Mouse (Mus musculus): ENCODE results near the gene Mreg. TPM values are rescaled to one million over a fixed set of nuclear protein-coding genes. Genes with fewer than 3 reads are reported as not detected.

Gene Mreg
- 34.6 and 37.7 TPM in 2 replicates for polyA plus RNA-seq (2015; fragmentation: Nextera tagmentation; extraction: Ambion mirVana)

DNA sequence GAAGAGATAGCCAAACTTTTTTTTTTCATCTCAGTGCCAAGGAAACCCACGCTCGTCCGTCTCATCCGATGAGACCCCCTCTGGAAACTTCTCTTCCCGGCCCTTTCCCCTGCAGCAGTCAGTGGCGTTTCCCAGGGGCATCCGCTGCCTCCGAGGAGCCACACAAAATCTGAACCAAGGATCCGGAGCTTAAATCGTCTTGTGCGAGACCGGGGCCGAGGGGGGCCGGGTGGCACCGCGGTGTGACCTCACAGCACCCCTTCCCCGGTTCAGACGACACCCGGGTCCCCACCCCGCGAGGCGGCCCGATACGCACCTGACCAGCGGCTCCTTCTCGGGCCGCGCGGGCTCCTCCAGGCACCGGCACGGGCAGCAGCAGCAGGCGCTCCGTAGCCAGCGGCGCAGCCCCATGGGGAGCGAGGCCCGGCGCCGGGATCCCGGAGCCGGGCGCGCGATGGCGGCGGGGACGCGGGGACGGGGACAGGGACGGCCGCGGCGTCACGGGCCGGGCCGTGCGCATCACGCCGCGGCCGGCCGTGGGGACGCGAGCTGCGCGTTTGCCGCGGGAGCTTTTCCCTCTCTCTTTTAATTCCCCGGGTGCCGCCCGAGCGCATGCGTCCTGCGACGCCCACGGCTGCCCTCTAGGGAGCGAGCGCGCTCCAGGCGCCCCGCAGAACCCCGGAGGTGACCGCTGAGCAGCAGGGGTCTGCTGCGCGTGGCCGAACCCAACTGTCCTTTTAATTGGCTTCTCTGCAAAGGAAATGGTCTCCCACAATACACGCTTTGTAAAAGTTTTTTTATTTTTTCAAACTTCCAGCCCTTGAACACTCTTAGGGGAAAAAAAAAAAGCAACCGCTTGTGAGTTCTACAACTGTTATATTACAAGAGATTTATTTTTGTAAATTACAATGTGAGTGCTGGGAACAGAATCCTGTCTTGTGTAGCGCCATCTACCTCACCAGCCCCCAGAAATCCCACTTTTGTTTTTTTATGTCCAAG, at the start of gene Mreg:
TSS of gene Mreg (minus strand) at position 607 of the 999 bp plus-strand sequence.
- peak within 1 kb of the TSS; percentile 78 for H3K4me3 ChIP-seq (ENCODE audit: low read depth, low read length)
- ATAC-seq (ENCODE audit: low FRiP score, low TSS enrichment) (peak; percentile 71), DNase-seq (ENCODE audit: low spot score) (peak; percentile 75)
- H3K4me1 ChIP-seq (replicated peaks; ENCODE audit: control insufficient read depth, insufficient read depth): no peaks in the 10 kb centered on the region
- under 1% methylated on average over 79 of the region's 89 CpGs for WGBS
- no peaks in the 10 kb centered on the region for H3K9me3 ChIP-seq (ENCODE audit: control insufficient read depth, low read length)
- peak within 1 kb of the TSS; percentile 53 for H3K27ac ChIP-seq (replicated peaks)
- H3K36me3 ChIP-seq (ENCODE audit: control insufficient read depth, insufficient read depth, low read length): no peaks in the 10 kb centered on the region
- peak within 1 kb of the TSS; percentile 89 for H3K4me2 ChIP-seq (replicated peaks; ENCODE audit: low read depth)
- peak within 1 kb of the TSS; percentile 76 for H3K9ac ChIP-seq (ENCODE audit: low read length)
- H3K27me3 ChIP-seq (ENCODE audit: control insufficient read depth, insufficient read depth, low read length): no peaks in the 10 kb centered on the region
- no peak for TF ChIP-seq EP300 (optimal IDR thresholded peaks at IDR 0.05)
- peak; percentile 63 for TF ChIP-seq CTCF (IDR thresholded peaks at IDR 0.05; ENCODE audit: low read depth)

DNA sequence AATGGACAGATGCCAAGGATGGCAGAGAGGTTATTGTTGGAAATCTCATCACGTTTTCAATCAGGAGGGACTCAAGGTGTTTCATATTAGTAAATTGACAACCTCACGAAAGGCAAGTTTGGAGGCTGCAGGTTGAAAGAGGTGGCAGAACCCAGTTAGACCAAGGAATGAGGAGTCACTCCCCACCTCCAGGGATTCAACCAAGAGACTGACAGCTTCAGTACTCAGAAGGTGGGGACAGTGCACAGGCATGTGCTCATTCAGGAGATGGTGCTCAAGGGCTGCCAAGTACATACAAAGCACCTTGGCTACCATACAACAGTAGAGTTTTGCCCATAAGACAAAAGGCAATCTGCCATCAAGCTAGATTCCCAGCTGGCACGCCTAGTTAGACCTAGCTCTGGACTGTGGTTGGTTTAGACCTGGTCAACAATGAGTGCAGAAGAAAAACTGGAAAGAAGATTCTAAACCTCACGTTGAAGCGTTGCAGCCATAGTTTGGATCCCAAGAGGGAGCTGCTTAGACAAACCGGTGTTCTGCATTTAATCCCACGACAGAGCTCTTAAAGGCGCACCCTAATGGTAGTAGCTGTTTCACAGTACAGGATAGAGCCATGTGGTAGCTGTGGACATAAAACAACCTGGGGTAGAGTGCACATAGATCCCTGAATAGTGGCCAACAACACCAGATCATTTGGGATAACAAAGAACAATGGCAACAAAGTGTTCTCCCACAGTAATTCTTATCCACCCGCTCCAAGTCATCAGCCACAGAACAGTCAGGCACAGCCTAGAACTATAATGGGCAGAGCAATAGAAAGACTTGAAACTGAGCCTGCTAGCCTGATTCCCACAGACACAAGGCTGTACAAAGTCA, 44.5 kb upstream of the Mreg start:
- 0 out of 2 replicates have a peak, but pooled peaks cover 4% of the 10 kb centered on the region for H3K4me1 ChIP-seq (replicated peaks; ENCODE audit: control insufficient read depth, insufficient read depth)
- ATAC-seq (ENCODE audit: low FRiP score, low TSS enrichment) (no peak), DNase-seq (ENCODE audit: low spot score) (no peak)
- H3K9me3 ChIP-seq (ENCODE audit: control insufficient read depth, low read length): no peaks in the 10 kb centered on the region
- 74% methylated on average over 9 of the region's 9 CpGs for WGBS
- no peak overlapping the region for H3K4me2 ChIP-seq (replicated peaks; ENCODE audit: low read depth)
- no peaks in the 10 kb centered on the region for H3K36me3 ChIP-seq (ENCODE audit: control insufficient read depth, insufficient read depth, low read length)
- H3K9ac ChIP-seq (ENCODE audit: low read length): no peak overlapping the region
- no peaks in the 10 kb centered on the region for H3K27me3 ChIP-seq (ENCODE audit: control insufficient read depth, insufficient read depth, low read length)
- H3K27ac ChIP-seq (replicated peaks): no peak overlapping the region
- TF ChIP-seq CTCF (IDR thresholded peaks at IDR 0.05; ENCODE audit: low read depth) (0 out of 2 replicates have a peak, but pooled peaks have one; percentile 1), EP300 (optimal IDR thresholded peaks at IDR 0.05) (no peak)
- no peak overlapping the region for H3K4me3 ChIP-seq (ENCODE audit: low read depth, low read length)

DNA sequence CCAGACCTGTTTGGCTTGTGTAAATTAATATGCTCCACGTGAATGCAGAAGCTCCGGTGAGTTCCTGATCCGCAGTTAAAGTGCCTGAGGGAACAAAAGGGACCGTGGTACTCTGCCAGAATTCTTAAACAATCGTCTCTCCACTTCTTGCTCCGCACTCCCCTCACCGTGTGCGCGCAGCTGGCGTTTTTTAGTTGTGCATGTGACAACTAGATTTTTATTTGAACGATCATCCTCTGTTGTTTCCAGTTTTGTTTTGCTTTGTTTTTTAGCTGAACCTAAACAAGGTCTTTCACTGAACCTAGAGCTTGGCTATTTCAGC, 43.7 kb upstream of the Mreg start:
- no peak for ATAC-seq (ENCODE audit: low FRiP score, low TSS enrichment)
- no peak for DNase-seq (ENCODE audit: low spot score)
- TF ChIP-seq CTCF (IDR thresholded peaks at IDR 0.05; ENCODE audit: low read depth): no peak
- TF ChIP-seq EP300 (optimal IDR thresholded peaks at IDR 0.05): no peak
- Histone ChIP-seq H3K36me3 (ENCODE audit: control insufficient read depth, insufficient read depth, low read length) (no peaks in the 10 kb centered on the region), H3K27me3 (ENCODE audit: control insufficient read depth, insufficient read depth, low read length) (no peaks in the 10 kb centered on the region), H3K27ac (replicated peaks) (peak overlapping the region; percentile 56), H3K9ac (ENCODE audit: low read length) (no peak overlapping the region), H3K4me2 (replicated peaks; ENCODE audit: low read depth) (peak overlapping the region; percentile 59), H3K4me1 (replicated peaks; ENCODE audit: control insufficient read depth, insufficient read depth) (0 out of 2 replicates have a peak, but pooled peaks cover 4% of the 10 kb centered on the region), H3K9me3 (ENCODE audit: control insufficient read depth, low read length) (no peaks in the 10 kb centered on the region), H3K4me3 (ENCODE audit: low read depth, low read length) (no peak overlapping the region)
- WGBS: 16% methylated on average over 11 of the region's 11 CpGs

- Histone ChIP-seq H3K9ac (ENCODE audit: low read length) (peak overlapping the region; percentile 71; the same call in 1 of the 2 replicates), H3K36me3 (ENCODE audit: control insufficient read depth, insufficient read depth, low read length) (no peaks in the 10 kb centered on the region), H3K4me1 (replicated peaks; ENCODE audit: control insufficient read depth, insufficient read depth) (0 out of 2 replicates have a peak, but pooled peaks cover 4% of the 10 kb centered on the region), H3K27ac (replicated peaks) (peak overlapping the region; percentile 93), H3K4me3 (ENCODE audit: low read depth, low read length) (peak overlapping the region; percentile 42), H3K4me2 (replicated peaks; ENCODE audit: low read depth) (peak overlapping the region; percentile 59), H3K27me3 (ENCODE audit: control insufficient read depth, insufficient read depth, low read length) (no peaks in the 10 kb centered on the region), H3K9me3 (ENCODE audit: control insufficient read depth, low read length) (no peaks in the 10 kb centered on the region)
- 2% methylated on average over 15 of the region's 15 CpGs for WGBS
- DNase-seq (ENCODE audit: low spot score) (peak; percentile 66), ATAC-seq (ENCODE audit: low FRiP score, low TSS enrichment) (peak; percentile 91)
- peak; percentile 30 for TF ChIP-seq CTCF (IDR thresholded peaks at IDR 0.05; ENCODE audit: low read depth)
- no peak for TF ChIP-seq EP300 (optimal IDR thresholded peaks at IDR 0.05)
Observed at GRCm38 (mm10) chr1:72255062-72255853, 43.2 kb upstream of the Mreg start.

DNA sequence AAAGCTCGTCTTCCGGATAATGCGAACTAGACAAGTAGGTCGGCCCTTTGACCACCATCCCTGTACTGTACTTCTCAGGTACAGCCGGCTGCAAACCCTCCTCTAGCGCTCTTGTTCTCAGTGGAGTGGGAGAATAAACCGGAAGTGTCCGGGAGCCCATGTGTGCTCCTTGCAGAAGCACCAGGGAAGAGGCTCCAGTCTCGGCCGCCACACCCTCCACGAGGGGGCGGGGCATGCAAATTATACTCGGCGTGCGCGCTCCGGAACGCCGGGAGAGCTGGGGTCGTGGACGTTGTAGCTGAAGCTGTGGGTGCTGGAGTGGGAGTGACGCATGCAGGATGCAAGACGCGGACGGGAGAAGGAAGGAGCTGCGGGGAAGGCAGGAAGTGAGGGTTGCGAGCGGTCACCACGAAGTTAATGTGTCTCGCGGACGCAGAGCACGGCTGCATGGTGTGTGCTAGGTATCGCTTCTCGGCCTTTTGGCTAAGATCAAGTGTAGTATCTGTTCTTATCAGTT, 42.5 kb upstream of the Mreg start:
- Histone ChIP-seq H3K9me3 (ENCODE audit: control insufficient read depth, low read length) (no peaks in the 10 kb centered on the region), H3K4me3 (ENCODE audit: low read depth, low read length) (peak overlapping the region; percentile 42), H3K27ac (replicated peaks) (peak overlapping the region; percentile 93), H3K9ac (ENCODE audit: low read length) (peak overlapping the region; percentile 71), H3K4me2 (replicated peaks; ENCODE audit: low read depth) (peak overlapping the region; percentile 59), H3K27me3 (ENCODE audit: control insufficient read depth, insufficient read depth, low read length) (no peaks in the 10 kb centered on the region), H3K36me3 (ENCODE audit: control insufficient read depth, insufficient read depth, low read length) (no peaks in the 10 kb centered on the region), H3K4me1 (replicated peaks; ENCODE audit: control insufficient read depth, insufficient read depth) (0 out of 2 replicates have a peak, but pooled peaks cover 4% of the 10 kb centered on the region)
- peak; percentile 92 for DNase-seq (ENCODE audit: low spot score)
- peak; percentile 89 for ATAC-seq (ENCODE audit: low FRiP score, low TSS enrichment)
- 1% methylated on average over 35 of the region's 35 CpGs for WGBS
- TF ChIP-seq CTCF (IDR thresholded peaks at IDR 0.05; ENCODE audit: low read depth): peak; percentile 43
- no peak for TF ChIP-seq EP300 (optimal IDR thresholded peaks at IDR 0.05)

Measured in stomach, postnatal 0 days (tissue).